Mouse (Mus musculus) cortical plate, adult 2 months (tissue): Measurements from ENCODE around the gene Mus81. TPM values are rescaled to one million over a fixed set of nuclear protein-coding genes. Genes with fewer than 3 reads are reported as not detected.

Experiments
- H3K27ac ChIP-seq: fragments of 200-500 bp; 2 replicates; pipeline ENCODE4 v1.5.1; 2012; ENCODE audit warnings: low read length, control low read depth, inconsistent platforms; ENCODE audit not compliant: insufficient read depth
- H3K4me1 ChIP-seq: fragments of 200-500 bp; 2 replicates; pipeline ENCODE4 v1.6.1; 2011; ENCODE audit warnings: low read length; ENCODE audit not compliant: control insufficient read depth, insufficient read depth
- H3K4me3 ChIP-seq: fragments of 200-500 bp; 2 replicates; pipeline ENCODE4 v1.5.1; 2011; ENCODE audit warnings: mild to moderate bottlenecking, low read length, control low read depth; ENCODE audit not compliant: insufficient read depth
- CTCF ChIP-seq: fragments of 200-500 bp; IDR thresholded peaks from 2 replicates; pipeline ENCODE4 v1.5.1; 2011; ENCODE audit warnings: mild to moderate bottlenecking, control low read depth, low read length; ENCODE audit not compliant: insufficient read depth; ENCODE audit errors: extremely low read depth
- POLR2A ChIP-seq: fragments of 200-500 bp; IDR thresholded peaks from 2 replicates; pipeline ENCODE4 v1.6.1; 2011; ENCODE audit warnings: mild to moderate bottlenecking, low read length, control low read depth; ENCODE audit not compliant: insufficient read depth; ENCODE audit errors: extremely low read depth
- polyA plus RNA-seq: library from polyadenylated mRNA; depleted of rRNA; stranded (reverse); fragments of >200 nt; gene quantifications from 2 replicates; pipeline ENCODE4 v1.2.3, GENCODE M21; 2012

The Mus81 gene
- polyA plus RNA-seq, 1 experiment: 39.5 TPM

GRCm38 (mm10) chr19:5483386-5484359 is 4.5 kb downstream of the Mus81 start:
- H3K27ac ChIP-seq: no peak overlapping the region
- peaks cover 2% of the 10 kb centered on the region; the same call in 1 of the 2 replicates for H3K4me1 ChIP-seq
- no peak for TF ChIP-seq CTCF
- TF ChIP-seq POLR2A: no peak
- no peak overlapping the region for H3K4me3 ChIP-seq

- Histone ChIP-seq H3K4me3 (no peak overlapping the region), H3K4me1 (peaks cover 3% of the 10 kb centered on the region; the same call in 1 of the 2 replicates), H3K27ac (no peak overlapping the region)
- no peak for TF ChIP-seq CTCF
- TF ChIP-seq POLR2A: 0 out of 2 replicates have a peak, but pooled peaks have one; percentile 14
Measured at GRCm38 (mm10) chr19:5481398-5481797, 6.8 kb downstream of the Mus81 start.

GRCm38 (mm10) chr19:5480016-5480415 is 8.2 kb downstream of the Mus81 start:
- Histone ChIP-seq H3K4me3 (no peak overlapping the region), H3K27ac (no peak overlapping the region), H3K4me1 (peaks cover 3% of the 10 kb centered on the region; the same call in 1 of the 2 replicates)
- TF ChIP-seq CTCF (no peak), POLR2A (no peak)

- no peak overlapping the region for H3K4me3 ChIP-seq
- TF ChIP-seq CTCF (no peak), POLR2A (no peak)
- peaks cover 3% of the 10 kb centered on the region; the same call in 1 of the 2 replicates for H3K4me1 ChIP-seq
- no peak overlapping the region for H3K27ac ChIP-seq
Measured at GRCm38 (mm10) chr19:5477668-5478300, 10.4 kb downstream of the Mus81 start.

GRCm38 (mm10) chr19:5477004-5477667 is 11.1 kb downstream of the Mus81 start:
- H3K27ac ChIP-seq: no peak overlapping the region
- no peak for TF ChIP-seq CTCF
- no peak overlapping the region for H3K4me3 ChIP-seq
- peaks cover 3% of the 10 kb centered on the region; the same call in 1 of the 2 replicates for H3K4me1 ChIP-seq

- Histone ChIP-seq H3K4me3 (peak overlapping the region; percentile 35), H3K27ac (peak overlapping the region; percentile 15; the same call in 1 of the 2 replicates), H3K4me1 (peaks cover 3% of the 10 kb centered on the region; the same call in 1 of the 2 replicates)
- TF ChIP-seq CTCF (no peak), POLR2A (no peak)
Measured at GRCm38 (mm10) chr19:5475069-5475714, 13.0 kb downstream of the Mus81 start.

GRCm38 (mm10) chr19:5474281-5475068 is 13.7 kb downstream of the Mus81 start:
- peak overlapping the region; percentile 35 for H3K4me3 ChIP-seq
- TF ChIP-seq POLR2A: no peak
- no peak for TF ChIP-seq CTCF
- peak overlapping the region; percentile 15; the same call in 1 of the 2 replicates for H3K27ac ChIP-seq
- H3K4me1 ChIP-seq: peaks cover 3% of the 10 kb centered on the region; the same call in 1 of the 2 replicates

GRCm38 (mm10) chr19:5473720-5474119 is 14.5 kb downstream of the Mus81 start, which contains the start of gene Efemp2:
TSS of gene Efemp2 (plus strand) at chr19:5473954.
- Histone ChIP-seq H3K4me3 (peak within 1 kb of the TSS; percentile 35), H3K4me1 (peaks cover 3% of the 10 kb centered on the region; the same call in 1 of the 2 replicates), H3K27ac (peak within 1 kb of the TSS; percentile 15; the same call in 1 of the 2 replicates)
- no peak for TF ChIP-seq CTCF
- TF ChIP-seq POLR2A: peak; percentile 25; the same call in 1 of the 2 replicates

- Histone ChIP-seq H3K4me3 (no peak overlapping the region), H3K27ac (no peak overlapping the region), H3K4me1 (peaks cover 3% of the 10 kb centered on the region; the same call in 1 of the 2 replicates)
- TF ChIP-seq CTCF: no peak
- TF ChIP-seq POLR2A: no peak
Measured at GRCm38 (mm10) chr19:5472857-5473256, 15.3 kb downstream of the Mus81 start.
